Mouse (Mus musculus): ENCODE measurements around the gene Gm13290.

GRCm38 (mm10) chr4:88741426-88741825 is 32.2 kb upstream of the Gm13290 start:
- TF ChIP-seq CTCF (IDR thresholded peaks at IDR 0.05; ENCODE audit: low read depth, low read length): no peak
- no peak for TF ChIP-seq GATA1 (IDR thresholded peaks at IDR 0.05; ENCODE audit: borderline replicate concordance, low read length)
- no peak for TF ChIP-seq POLR2AphosphoS5 (IDR thresholded peaks at IDR 0.05; ENCODE audit: insufficient replicate concordance, low read depth, low read length)
- no peak for TF ChIP-seq GATA2 (IDR thresholded peaks at IDR 0.05; ENCODE audit: borderline replicate concordance, low read depth, low read length)
